Mouse (Mus musculus) lung, embryonic 16.5 days (tissue): ENCODE results near the gene Ermap. TPM values are rescaled to one million over a fixed set of nuclear protein-coding genes. Genes with fewer than 3 reads are reported as not detected.

Experiments used
- ATAC-seq: fragments of 200-750 bp; cut with Nextera tagmentation; 2 replicates; pipeline ENCODE4 v1.8.0; 2017; ENCODE audit warnings: low read depth, mild to moderate bottlenecking, moderate library complexity
- H3K27ac ChIP-seq: fragments of 300-500 bp; sonication (generic); 2 replicates; pipeline ENCODE4 v1.5.1; 2014; ENCODE audit warnings: mild to moderate bottlenecking, control low read depth, low read length
- H3K27me3 ChIP-seq: fragments of 300-500 bp; sonication (generic); 2 replicates; pipeline ENCODE4 v1.6.1; 2014; ENCODE audit warnings: low read depth, low read length, mixed read lengths; ENCODE audit not compliant: control insufficient read depth, insufficient read depth
- H3K36me3 ChIP-seq: fragments of 300-500 bp; sonication (generic); 2 replicates; pipeline ENCODE4 v1.6.1; 2014; ENCODE audit warnings: low read length; ENCODE audit not compliant: control insufficient read depth, insufficient read depth
- H3K4me1 ChIP-seq: fragments of 300-500 bp; sonication (generic); replicated peaks from 2 replicates; pipeline ENCODE4 v1.6.1; 2014; ENCODE audit warnings: low read length, mixed read lengths; ENCODE audit not compliant: control insufficient read depth, insufficient read depth
- H3K4me2 ChIP-seq: fragments of 300-500 bp; sonication (generic); 2 replicates; pipeline ENCODE4 v1.6.1; 2014; ENCODE audit warnings: low read depth, low read length, control low read depth
- H3K4me3 ChIP-seq: fragments of 300-500 bp; sonication (generic); 2 replicates; pipeline ENCODE4 v1.5.1; 2014; ENCODE audit warnings: mild to moderate bottlenecking, low read length, control low read depth
- H3K9ac ChIP-seq: fragments of 300-500 bp; sonication (generic); 2 replicates; pipeline ENCODE4 v1.6.1; 2014; ENCODE audit warnings: low read length, control low read depth
- H3K9me3 ChIP-seq: fragments of 300-500 bp; sonication (generic); 2 replicates; pipeline ENCODE4 v1.6.1; 2016; ENCODE audit warnings: low read length; ENCODE audit not compliant: control insufficient read depth
- WGBS: fragments of 180-500 bp; shearing (Covaris S2); extraction: QIAGEN DNeasy Blood & Tissue Kit; methylation state at CpG from one replicate; pipeline ENCODE4 v1.1.7; 2014; 5-methylcytosine and 5-hydroxymethylcytosine counted together
- polyA plus RNA-seq: library from polyadenylated mRNA; unstranded; fragments of >200 nt; fragmentation: Nextera tagmentation; extraction: Ambion mirVana; gene quantifications from 2 replicates; pipeline ENCODE4 v1.2.1, GENCODE M21; 2015

The Ermap gene
- polyA plus RNA-seq, 1 experiment from 2014 or later = 1.4 TPM

- ATAC-seq = no peak
- no peak overlapping the region for H3K4me3 ChIP-seq
- WGBS = 48% methylated on average over 11 of the region's 11 CpGs
Observed at GRCm38 (mm10) chr4:119148741-119149140, 41.1 kb downstream of the Ermap start.

DNA sequence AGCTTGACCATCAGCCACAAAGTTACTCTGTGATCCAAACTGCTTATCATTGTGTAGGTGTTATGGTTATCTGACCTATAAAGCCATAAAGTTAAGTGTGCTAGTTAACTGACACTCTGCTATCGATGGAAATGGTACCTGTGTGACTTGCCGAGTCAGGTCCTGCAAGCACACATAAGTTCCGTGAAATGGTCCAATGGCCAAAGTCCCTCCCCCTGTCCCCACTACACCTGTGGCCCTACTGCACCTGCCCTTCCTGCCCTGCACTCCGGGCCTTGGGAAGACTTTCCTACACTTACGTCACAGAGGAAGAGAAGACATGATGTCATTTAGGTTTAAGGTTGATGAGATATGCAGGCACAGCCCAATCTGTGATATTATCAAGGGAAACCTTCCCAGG, 42.5 kb downstream of the Ermap start:
- 72% methylated on average over 5 of the region's 5 CpGs for WGBS
- Histone ChIP-seq H3K4me1 (no peaks in the 10 kb centered on the region), H3K36me3 (no peaks in the 10 kb centered on the region), H3K4me2 (no peak overlapping the region), H3K27me3 (no peaks in the 10 kb centered on the region), H3K27ac (no peak overlapping the region), H3K9me3 (no peaks in the 10 kb centered on the region), H3K4me3 (no peak overlapping the region), H3K9ac (no peak overlapping the region)
- ATAC-seq = no peak

More at GRCm38 (mm10) chr4:119148741-119149140, 41.1 kb downstream of the Ermap start:
- H3K9me3 ChIP-seq = no peaks in the 10 kb centered on the region
- no peaks in the 10 kb centered on the region for H3K4me1 ChIP-seq
- no peak overlapping the region for H3K27ac ChIP-seq
- H3K4me2 ChIP-seq = no peak overlapping the region
- no peaks in the 10 kb centered on the region for H3K36me3 ChIP-seq
- H3K27me3 ChIP-seq = no peaks in the 10 kb centered on the region
- no peak overlapping the region for H3K9ac ChIP-seq

DNA sequence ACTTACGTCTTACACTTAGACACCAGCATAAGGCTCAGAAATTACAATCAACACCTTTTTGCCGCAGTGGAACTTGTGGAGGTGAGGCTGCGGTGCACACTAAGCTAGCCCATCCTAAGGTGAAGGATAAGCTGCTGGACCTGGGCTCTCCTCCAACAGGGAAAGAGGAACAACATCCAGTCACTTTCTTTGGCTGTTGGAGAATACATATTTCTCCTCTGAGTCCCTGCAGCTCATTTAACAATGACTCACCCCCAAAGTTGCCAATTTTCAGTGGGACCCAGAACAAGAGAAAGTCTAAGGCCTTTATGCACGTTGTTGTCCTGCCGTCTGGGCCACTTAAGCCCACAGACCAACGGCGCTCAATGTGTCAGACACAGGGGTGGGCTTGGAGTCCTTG, 43.0 kb downstream of the Ermap start:
- H3K27me3 ChIP-seq = no peaks in the 10 kb centered on the region
- no peaks in the 10 kb centered on the region for H3K36me3 ChIP-seq
- 73% methylated on average over 7 of the region's 7 CpGs for WGBS
- H3K9ac ChIP-seq = no peak overlapping the region
- no peaks in the 10 kb centered on the region for H3K4me1 ChIP-seq
- ATAC-seq = no peak
- H3K9me3 ChIP-seq = no peaks in the 10 kb centered on the region
- no peak overlapping the region for H3K4me3 ChIP-seq
- no peak overlapping the region for H3K27ac ChIP-seq
- no peak overlapping the region for H3K4me2 ChIP-seq

DNA sequence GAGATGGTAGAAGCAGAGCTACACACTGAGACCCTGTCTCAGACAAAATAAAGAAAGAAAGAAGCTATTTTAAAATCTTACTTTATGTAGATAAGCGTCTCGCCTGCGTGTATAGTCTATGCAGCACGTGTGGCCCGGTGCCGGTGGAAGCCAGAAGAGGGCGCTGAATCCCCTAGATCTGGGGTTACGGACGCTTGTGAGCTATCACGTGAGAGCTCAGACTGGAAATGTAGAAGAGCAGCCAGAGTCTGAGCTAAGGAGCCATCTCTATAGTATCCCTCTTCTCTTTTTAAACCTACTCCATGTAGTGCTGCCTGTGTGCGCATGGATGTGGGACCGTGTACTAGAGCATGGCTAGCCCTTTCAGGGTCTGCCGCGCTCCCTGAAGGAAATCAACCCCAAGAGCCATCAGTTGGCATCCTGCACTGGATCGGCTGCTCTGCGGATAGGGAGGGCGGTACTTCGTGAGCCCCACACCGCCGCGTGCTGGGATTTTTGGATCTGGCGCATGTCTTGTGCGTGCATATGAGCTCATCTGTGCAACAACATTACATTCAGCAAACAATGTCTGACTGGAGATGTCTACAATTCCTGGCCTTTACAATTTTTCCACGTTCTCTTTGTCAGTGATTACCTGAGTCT, 47.5 kb downstream of the Ermap start:
- Histone ChIP-seq H3K4me1 (peaks cover 4% of the 10 kb centered on the region; the same call in 1 of the 2 replicates), H3K9ac (0 out of 2 replicates have a peak overlapping the region, but pooled peaks have one; percentile 30), H3K36me3 (peaks cover 3% of the 10 kb centered on the region; the same call in 1 of the 2 replicates), H3K27ac (no peak overlapping the region), H3K27me3 (no peaks in the 10 kb centered on the region), H3K4me2 (peak overlapping the region; percentile 50), H3K4me3 (peak overlapping the region; percentile 30), H3K9me3 (no peaks in the 10 kb centered on the region)
- ATAC-seq = peak; percentile 85
- WGBS = 24% methylated on average over 24 of the region's 24 CpGs

- WGBS = 61% methylated on average over 10 of the region's 10 CpGs
- ATAC-seq = no peak
Observed at GRCm38 (mm10) chr4:119141191-119141590, 48.6 kb downstream of the Ermap start.

DNA sequence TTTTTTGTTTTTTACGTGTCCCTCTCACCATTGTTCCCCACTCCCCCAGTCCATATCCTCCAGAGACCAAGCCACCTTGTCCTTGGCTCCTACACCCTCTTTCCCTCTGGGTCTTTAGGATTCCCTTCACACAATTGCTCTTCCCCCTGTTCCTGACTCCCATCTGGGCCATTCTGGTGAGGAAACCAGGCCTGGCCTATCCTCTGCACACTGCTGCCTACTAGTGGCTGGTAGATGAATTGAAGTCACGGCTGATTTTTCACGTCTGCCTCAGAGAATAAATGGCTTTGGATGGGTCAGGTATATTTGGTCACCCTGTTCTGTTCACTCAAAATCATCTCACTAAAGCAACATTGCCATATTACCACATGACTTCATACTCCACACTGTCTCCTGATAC, 49.7 kb downstream of the Ermap start:
- Histone ChIP-seq H3K27ac (no peak overlapping the region), H3K4me3 (no peak overlapping the region), H3K36me3 (peaks cover 22% of the 10 kb centered on the region), H3K4me1 (peaks cover 4% of the 10 kb centered on the region; the same call in 1 of the 2 replicates), H3K9me3 (no peaks in the 10 kb centered on the region), H3K27me3 (no peaks in the 10 kb centered on the region), H3K9ac (no peak overlapping the region), H3K4me2 (no peak overlapping the region)
- WGBS = 45% methylated on average over 3 of the region's 3 CpGs
- no peak for ATAC-seq

More at GRCm38 (mm10) chr4:119141191-119141590, 48.6 kb downstream of the Ermap start:
- Histone ChIP-seq H3K4me2 (no peak overlapping the region), H3K4me1 (peaks cover 4% of the 10 kb centered on the region; the same call in 1 of the 2 replicates), H3K27me3 (no peaks in the 10 kb centered on the region), H3K9ac (no peak overlapping the region), H3K9me3 (no peaks in the 10 kb centered on the region), H3K27ac (no peak overlapping the region), H3K36me3 (peaks cover 12% of the 10 kb centered on the region), H3K4me3 (no peak overlapping the region)

DNA sequence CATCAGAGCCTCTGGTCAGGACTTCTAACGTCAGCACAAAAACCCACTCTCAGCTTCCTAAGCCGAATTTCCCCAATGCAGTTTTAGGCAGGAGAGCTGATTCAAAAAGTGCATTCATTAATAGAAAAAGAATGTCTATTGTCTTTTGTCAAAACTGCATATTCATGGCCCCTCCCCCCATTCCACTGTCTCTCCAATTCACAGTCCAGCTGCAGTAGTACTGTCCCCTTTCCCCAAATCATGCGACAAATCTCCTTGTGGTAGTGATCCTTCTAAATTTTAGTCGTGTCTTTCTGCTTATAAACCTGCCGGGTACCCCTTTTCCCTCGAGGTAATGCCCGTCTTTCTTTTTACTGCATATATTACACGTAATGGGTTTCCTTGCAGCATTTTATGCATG, 51.0 kb downstream of the Ermap start:
- no peaks in the 10 kb centered on the region for H3K27me3 ChIP-seq
- H3K4me2 ChIP-seq = peak overlapping the region; percentile 32; the same call in 1 of the 2 replicates
- 64% methylated on average over 8 of the region's 8 CpGs for WGBS
- H3K4me1 ChIP-seq = peaks cover 4% of the 10 kb centered on the region; the same call in 1 of the 2 replicates
- H3K9me3 ChIP-seq = no peaks in the 10 kb centered on the region
- H3K27ac ChIP-seq = no peak overlapping the region
- ATAC-seq = no peak
- no peak overlapping the region for H3K4me3 ChIP-seq
- H3K9ac ChIP-seq = no peak overlapping the region
- H3K36me3 ChIP-seq = peaks cover 33% of the 10 kb centered on the region

DNA sequence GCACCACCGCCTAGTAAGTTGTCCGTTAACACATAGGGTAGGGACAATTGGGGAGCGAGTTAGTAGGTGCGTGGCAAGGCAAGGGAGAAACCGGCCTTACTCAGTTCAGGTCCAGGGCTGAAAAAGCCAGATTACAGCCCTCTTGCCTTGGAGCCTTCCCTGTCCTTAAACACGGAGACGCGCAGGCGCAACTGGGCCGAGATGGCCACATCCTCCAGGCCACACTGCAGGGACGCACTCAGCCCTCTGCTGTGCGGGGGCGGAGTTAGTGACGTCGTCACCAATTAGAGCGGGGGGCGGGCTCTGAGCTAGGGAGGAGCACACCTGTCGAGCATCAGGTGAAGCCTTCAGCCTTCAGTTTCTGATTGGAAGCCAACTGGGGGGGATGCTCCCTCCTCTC, 51.6 kb downstream of the Ermap start:
- peak overlapping the region; percentile 31; the same call in 1 of the 2 replicates for H3K27ac ChIP-seq
- peak overlapping the region; percentile 32; the same call in 1 of the 2 replicates for H3K4me2 ChIP-seq
- H3K4me3 ChIP-seq = 0 out of 2 replicates have a peak overlapping the region, but pooled peaks have one; percentile 9
- H3K9ac ChIP-seq = no peak overlapping the region
- peaks cover 39% of the 10 kb centered on the region for H3K36me3 ChIP-seq
- peaks cover 4% of the 10 kb centered on the region; the same call in 1 of the 2 replicates for H3K4me1 ChIP-seq
- 17% methylated on average over 18 of the region's 18 CpGs for WGBS
- H3K27me3 ChIP-seq = no peaks in the 10 kb centered on the region
- peak; percentile 81 for ATAC-seq
- no peaks in the 10 kb centered on the region for H3K9me3 ChIP-seq

DNA sequence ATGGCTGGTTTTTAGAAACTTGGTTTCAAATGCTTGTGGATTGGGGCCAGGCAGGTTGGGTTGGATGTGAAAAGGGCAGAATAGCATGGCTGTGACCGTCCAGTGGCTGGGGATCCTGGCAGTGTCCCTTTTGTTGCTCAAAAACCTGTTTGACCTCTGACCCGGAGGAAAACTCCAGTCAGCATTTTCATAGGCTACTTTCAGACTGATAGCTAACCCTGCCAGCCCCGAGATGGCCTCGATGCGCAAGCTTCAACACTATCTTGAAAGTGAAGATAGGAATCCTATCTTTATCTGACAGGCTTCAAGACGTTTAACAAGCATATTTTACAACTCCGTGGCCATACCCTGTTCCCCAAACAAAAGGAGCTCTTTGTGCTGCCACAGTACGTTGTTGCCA, 52.5 kb downstream of the Ermap start:
- Histone ChIP-seq H3K4me3 (no peak overlapping the region), H3K27me3 (no peaks in the 10 kb centered on the region), H3K36me3 (peaks cover 47% of the 10 kb centered on the region), H3K9me3 (no peaks in the 10 kb centered on the region), H3K4me1 (peaks cover 4% of the 10 kb centered on the region; the same call in 1 of the 2 replicates), H3K27ac (no peak overlapping the region), H3K9ac (no peak overlapping the region), H3K4me2 (no peak overlapping the region)
- ATAC-seq = no peak
- WGBS = 70% methylated on average over 8 of the region's 8 CpGs
